ENCODE assay signal across 21 mouse cellular contexts in the genomic region with DNA sequence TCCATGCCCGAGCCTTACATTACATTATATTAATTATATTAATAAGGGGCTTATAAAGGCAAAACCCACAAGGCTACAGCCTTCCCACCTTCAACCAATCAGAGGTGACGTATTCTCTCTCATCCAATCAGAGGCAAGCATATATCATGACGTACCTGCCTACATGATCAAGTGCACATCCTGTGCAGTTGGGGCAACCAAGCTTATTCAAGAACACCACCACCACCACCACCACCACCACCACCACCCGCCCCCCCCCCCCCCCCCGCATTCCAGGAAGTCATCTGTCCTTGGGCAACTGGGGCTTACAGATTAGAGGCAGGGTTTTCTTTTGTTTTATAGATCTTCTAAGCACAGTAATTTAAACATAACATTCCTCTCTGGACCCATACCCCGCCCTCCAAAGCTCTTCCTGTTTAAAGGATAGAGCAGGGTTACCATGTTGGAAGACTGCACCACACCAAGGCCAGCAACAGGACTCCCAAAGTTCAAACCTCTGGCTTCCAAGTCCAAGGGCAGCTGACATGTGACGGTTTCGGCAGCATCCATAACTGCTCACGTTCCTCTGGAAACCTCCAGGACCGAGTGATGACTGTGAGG.
DNase-seq lines count a peak whose midpoint lies in the region; ATAC-seq and TF ChIP-seq lines count a peak whose summit lies in the region.
"Had no signal": no experiment of that assay in that cellular context is flagged by ENCODE, and none has a peak within 500 bp of the region (broad histone marks: within the 10 kb centered on the region; RNA-seq: fewer than 3 reads in every experiment).

No protein-coding gene starts in this region.

- no peak overlapping the region for H3K4me3 ChIP-seq in lung, postnatal 0 days (ENCODE audit: low read depth, low read length)
- no peak overlapping the region for H3K4me3 ChIP-seq in midbrain, postnatal 0 days (ENCODE audit: low read depth, low read length)
- H3K4me3 ChIP-seq: embryonic facial prominence, embryonic 10.5 days; embryonic facial prominence, embryonic 12.5 days; forebrain, embryonic 13.5 days; forebrain, embryonic 15.5 days had no signal

- peak; percentile 44 for ATAC-seq in lung, postnatal 0 days
- no peak for ATAC-seq in midbrain, postnatal 0 days (ENCODE audit: low FRiP score)
- ATAC-seq: CD4-positive, CD25-positive, alpha-beta regulatory T cell, adult 4 months; forebrain, embryonic 13.5 days; forebrain, embryonic 15.5 days; forebrain, postnatal 0 days had no signal

- no peaks in the 10 kb centered on the region for H3K9me3 ChIP-seq in lung, postnatal 0 days (ENCODE audit: low read length)
- no peaks in the 10 kb centered on the region for H3K9me3 ChIP-seq in midbrain, postnatal 0 days (ENCODE audit: low read length)
- H3K9me3 ChIP-seq: embryonic facial prominence, embryonic 12.5 days; forebrain, embryonic 13.5 days; forebrain, embryonic 15.5 days had no signal

- no peaks in the 10 kb centered on the region for H3K36me3 ChIP-seq in lung, postnatal 0 days (ENCODE audit: insufficient read depth, low read length)
- H3K36me3 ChIP-seq in midbrain, postnatal 0 days (ENCODE audit: insufficient read depth, low read length): no peaks in the 10 kb centered on the region
- H3K36me3 ChIP-seq: embryonic facial prominence, embryonic 10.5 days; embryonic facial prominence, embryonic 12.5 days; forebrain, embryonic 15.5 days had no signal

- TF ChIP-seq CTCF in lung, postnatal 0 days (IDR thresholded peaks at IDR 0.05): no peak
- TF ChIP-seq CTCF in midbrain, postnatal 0 days (IDR thresholded peaks at IDR 0.05): no peak

- H3K9ac ChIP-seq in lung, postnatal 0 days (replicated peaks; ENCODE audit: low read depth): no peak overlapping the region
- no peak overlapping the region for H3K9ac ChIP-seq in midbrain, postnatal 0 days (replicated peaks; ENCODE audit: low read length, poor library complexity, severe bottlenecking)
- H3K9ac ChIP-seq: embryonic facial prominence, embryonic 12.5 days; forebrain, embryonic 13.5 days; forebrain, embryonic 15.5 days; forebrain, postnatal 0 days had no signal

- H3K4me2 ChIP-seq in lung, postnatal 0 days (replicated peaks; ENCODE audit: low read depth, low read length): no peak overlapping the region
- H3K4me2 ChIP-seq in midbrain, postnatal 0 days (ENCODE audit: low read depth, low read length, poor library complexity, severe bottlenecking): no peak overlapping the region
- H3K4me2 ChIP-seq: embryonic facial prominence, embryonic 12.5 days; forebrain, embryonic 13.5 days; forebrain, embryonic 15.5 days had no signal

- no peak overlapping the region for H3K27ac ChIP-seq in lung, postnatal 0 days (ENCODE audit: low read length)
- no peak overlapping the region for H3K27ac ChIP-seq in midbrain, postnatal 0 days (ENCODE audit: low read depth, low read length)
- H3K27ac ChIP-seq: embryonic facial prominence, embryonic 10.5 days; embryonic facial prominence, embryonic 12.5 days; forebrain, embryonic 13.5 days; forebrain, embryonic 15.5 days had no signal

- 75% methylated on average over 8 of the region's 10 CpGs for WGBS in lung, postnatal 0 days
- WGBS in midbrain, postnatal 0 days: 80% methylated on average over 9 of the region's 10 CpGs

- no peaks in the 10 kb centered on the region for H3K4me1 ChIP-seq in lung, postnatal 0 days (ENCODE audit: insufficient read depth, low read depth, low read length)
- no peaks in the 10 kb centered on the region for H3K4me1 ChIP-seq in midbrain, postnatal 0 days (ENCODE audit: insufficient read depth, low read length)
- H3K4me1 ChIP-seq: embryonic facial prominence, embryonic 12.5 days; forebrain, embryonic 15.5 days had no signal

- DNase-seq in lung, postnatal 0 days (ENCODE audit: low spot score): no peak
- DNase-seq in lung, postnatal 10 days: no peak
- DNase-seq in ZHBTc4 (ENCODE audit: low read depth, low spot score): peak; percentile 64
- DNase-seq in urinary bladder, adult 18-20 months (ENCODE audit: low spot score in 2 of 2): no peak
- no peak for DNase-seq in midbrain, postnatal 0 days (ENCODE audit: low spot score)
- DNase-seq: adrenal gland, adult 2 months; adrenal gland, postnatal 10 days; adrenal gland, postnatal 25 days; B cell, adult 2 months; cerebellum, adult 11 months; cerebellum, adult 18-20 months; cerebellum, adult 8-10 months; cerebellum, adult 9-11 months; cerebellum, postnatal 14 days; cerebellum, postnatal 36 days; forebrain, postnatal 0 days had no signal

- no peak for TF ChIP-seq EP300 in lung, postnatal 0 days (IDR thresholded peaks at IDR 0.05)

- no peaks in the 10 kb centered on the region for H3K27me3 ChIP-seq in lung, postnatal 0 days (replicated peaks; ENCODE audit: insufficient read depth, low read length)
- peaks cover 4% of the 10 kb centered on the region; the same call in 1 of the 2 replicates for H3K27me3 ChIP-seq in midbrain, postnatal 0 days (ENCODE audit: insufficient read depth, low read length)
